Mouse (Mus musculus) midbrain, postnatal 0 days (tissue): Measurements from ENCODE around the gene Gnpat. TPM values are rescaled to one million over a fixed set of nuclear protein-coding genes. Genes with fewer than 3 reads are reported as not detected.
A peak's percentile ranks its signal among the peaks of the same experiment; 100 is the strongest.

ENCODE experiments used
- ATAC-seq: fragments of 200-750 bp; cut with Nextera tagmentation; 2 replicates; pipeline ENCODE4 v1.8.0; 2017; ENCODE audit warnings: moderate number of reproducible peaks, mild to moderate bottlenecking, moderate TSS enrichment, moderate library complexity; ENCODE audit not compliant: low FRiP score
- DNase-seq: peaks from one replicate; pipeline ENCODE4 v3.0.0-alpha.2; 2015; ENCODE audit warnings: low spot score
- H3K27ac ChIP-seq: fragments of 300-500 bp; sonication (generic); 2 replicates; pipeline ENCODE4 v1.5.1; 2014; ENCODE audit warnings: low read depth, mild to moderate bottlenecking, low read length, mixed read lengths
- H3K27me3 ChIP-seq: fragments of 300-500 bp; sonication (generic); 2 replicates; pipeline ENCODE4 v1.6.1; 2014; ENCODE audit warnings: low read length, control low read depth, mixed read lengths; ENCODE audit not compliant: insufficient read depth
- H3K36me3 ChIP-seq: fragments of 300-500 bp; sonication (generic); 2 replicates; pipeline ENCODE4 v1.6.1; 2014; ENCODE audit warnings: low read length, control low read depth, mixed read lengths; ENCODE audit not compliant: insufficient read depth
- H3K4me1 ChIP-seq: fragments of 300-500 bp; sonication (generic); 2 replicates; pipeline ENCODE4 v1.6.1; 2014; ENCODE audit warnings: mild to moderate bottlenecking, control low read depth, antibody characterized with exemption, low read length, mixed read lengths; ENCODE audit not compliant: insufficient read depth
- H3K4me2 ChIP-seq: fragments of 300-500 bp; sonication (generic); 2 replicates; pipeline ENCODE4 v1.6.1; 2014; ENCODE audit warnings: low read depth, mild to moderate bottlenecking, low read length, mixed read lengths; ENCODE audit not compliant: poor library complexity, severe bottlenecking
- H3K4me3 ChIP-seq: fragments of 300-500 bp; sonication (generic); 2 replicates; pipeline ENCODE4 v1.5.1; 2014; ENCODE audit warnings: low read depth, mild to moderate bottlenecking, low read length, moderate library complexity
- H3K9ac ChIP-seq: fragments of 300-500 bp; sonication (generic); replicated peaks from 2 replicates; pipeline ENCODE4 v1.6.1; 2014; ENCODE audit warnings: mild to moderate bottlenecking, low read length, moderate library complexity, mixed read lengths; ENCODE audit not compliant: poor library complexity, severe bottlenecking
- H3K9me3 ChIP-seq: fragments of 300-500 bp; sonication (generic); 2 replicates; pipeline ENCODE4 v1.6.1; 2016; ENCODE audit warnings: low read length, control low read depth
- CTCF ChIP-seq: IDR thresholded peaks from 2 replicates; pipeline ENCODE4 v1.5.1; 2016; ENCODE audit warnings: antibody characterized with exemption, mild to moderate bottlenecking
- whole genome bisulfite sequencing: fragments of 180-500 bp; shearing (Covaris S2); extraction: QIAGEN DNeasy Blood & Tissue Kit; methylation state at CpG from one replicate; pipeline ENCODE4 v1.1.7; 2014; 5-methylcytosine and 5-hydroxymethylcytosine counted together
- polyA plus RNA-seq: library from polyadenylated mRNA; unstranded; fragments of >200 nt; fragmentation: Nextera tagmentation; extraction: Ambion mirVana; gene quantifications from 2 replicates; pipeline ENCODE4 v1.2.1, GENCODE M21; 2015
- total RNA-seq: library from RNA; depleted of rRNA; stranded (reverse); fragments of >200 nt; gene quantifications from 2 replicates; pipeline ENCODE4 v1.2.3, GENCODE M21; 2014

The Gnpat gene
- total and polyA plus RNA-seq, 2 experiments from 2014 or later: 45.1 to 48.2 TPM

GRCm38 (mm10) chr8:124923971-124924652 lies 61.3 kb downstream of the Gnpat start:
- Histone ChIP-seq H3K9ac (no peak overlapping the region), H3K4me2 (no peak overlapping the region), H3K27me3 (no peaks in the 10 kb centered on the region), H3K27ac (no peak overlapping the region), H3K9me3 (no peaks in the 10 kb centered on the region), H3K36me3 (no peaks in the 10 kb centered on the region), H3K4me3 (no peak overlapping the region), H3K4me1 (no peaks in the 10 kb centered on the region)
- 74% methylated on average over 15 of the region's 15 CpGs for WGBS
- DNase-seq: no peak
- no peak for ATAC-seq
- TF ChIP-seq CTCF: no peak

- Histone ChIP-seq H3K27ac (no peak overlapping the region), H3K4me3 (no peak overlapping the region), H3K4me1 (no peaks in the 10 kb centered on the region), H3K4me2 (no peak overlapping the region), H3K27me3 (no peaks in the 10 kb centered on the region), H3K36me3 (no peaks in the 10 kb centered on the region), H3K9ac (no peak overlapping the region), H3K9me3 (no peaks in the 10 kb centered on the region)
- no peak for DNase-seq
- ATAC-seq: no peak
- no peak for TF ChIP-seq CTCF
- WGBS: 81% methylated on average over 14 of the region's 14 CpGs
Measured at GRCm38 (mm10) chr8:124925544-124926266, 62.9 kb downstream of the Gnpat start.

GRCm38 (mm10) chr8:124926351-124926771 lies 63.5 kb downstream of the Gnpat start:
- no peak overlapping the region for H3K9ac ChIP-seq
- no peaks in the 10 kb centered on the region for H3K27me3 ChIP-seq
- H3K36me3 ChIP-seq: no peaks in the 10 kb centered on the region
- no peak for TF ChIP-seq CTCF
- H3K9me3 ChIP-seq: no peaks in the 10 kb centered on the region
- ATAC-seq (no peak), DNase-seq (peak; percentile 56)
- H3K27ac ChIP-seq: no peak overlapping the region
- no peak overlapping the region for H3K4me3 ChIP-seq
- 75% methylated on average over 10 of the region's 10 CpGs for WGBS
- H3K4me2 ChIP-seq: no peak overlapping the region
- no peaks in the 10 kb centered on the region for H3K4me1 ChIP-seq

- Histone ChIP-seq H3K4me3 (no peak overlapping the region), H3K27ac (no peak overlapping the region), H3K27me3 (no peaks in the 10 kb centered on the region), H3K4me2 (no peak overlapping the region), H3K36me3 (no peaks in the 10 kb centered on the region), H3K4me1 (no peaks in the 10 kb centered on the region), H3K9ac (no peak overlapping the region), H3K9me3 (no peaks in the 10 kb centered on the region)
- WGBS: 91% methylated on average over 11 of the region's 11 CpGs
- TF ChIP-seq CTCF: no peak
- DNase-seq (no peak), ATAC-seq (no peak)
Measured at GRCm38 (mm10) chr8:124929006-124929405, 66.2 kb downstream of the Gnpat start.

DNA sequence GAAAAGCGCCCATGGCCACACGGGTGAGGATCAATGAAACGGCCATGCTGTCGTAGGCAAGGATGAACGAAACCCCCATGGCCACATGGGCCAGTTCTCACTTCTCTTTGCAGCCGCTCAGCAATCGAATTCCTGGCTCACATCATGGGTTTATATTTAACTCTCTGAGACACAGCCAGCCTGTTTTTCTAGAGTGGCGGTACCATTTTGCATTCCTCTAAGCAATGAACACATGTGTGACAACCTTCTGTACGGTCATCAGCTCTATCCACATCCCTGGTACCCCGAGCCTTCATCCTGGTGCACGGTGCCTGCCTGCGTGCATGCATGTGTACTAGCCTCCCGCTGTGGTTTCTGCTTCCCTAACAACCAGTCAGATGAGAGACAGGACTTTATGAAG lies 67.3 kb downstream of the Gnpat start:
- 95% methylated on average over 13 of the region's 13 CpGs for WGBS
- H3K27ac ChIP-seq: no peak overlapping the region

DNA sequence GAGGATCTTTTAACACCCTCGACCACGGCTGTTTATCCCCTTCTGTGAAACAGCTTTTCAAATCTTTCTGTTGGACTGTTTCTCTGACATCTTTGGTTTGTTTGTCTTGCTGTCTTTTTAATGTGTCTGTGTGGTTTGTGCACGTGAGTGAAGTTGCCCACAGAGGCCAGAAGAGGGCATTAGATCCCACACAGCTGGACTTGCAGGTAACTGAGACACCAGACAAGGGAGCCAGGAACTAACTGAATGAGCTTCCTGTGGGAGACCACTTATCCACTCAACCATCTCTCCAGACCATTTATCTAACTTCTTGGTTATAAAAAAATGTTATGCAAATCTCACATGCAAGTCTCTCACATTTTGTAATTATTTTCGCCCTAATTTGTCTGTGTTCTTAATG lies 67.8 kb downstream of the Gnpat start:
- no peak overlapping the region for H3K4me3 ChIP-seq
- TF ChIP-seq CTCF: 0 out of 2 replicates have a peak, but pooled peaks have one; percentile 7
- no peak overlapping the region for H3K9ac ChIP-seq
- no peak overlapping the region for H3K4me2 ChIP-seq
- H3K27me3 ChIP-seq: no peaks in the 10 kb centered on the region
- DNase-seq (no peak), ATAC-seq (no peak)
- H3K27ac ChIP-seq: no peak overlapping the region
- no peaks in the 10 kb centered on the region for H3K36me3 ChIP-seq
- H3K4me1 ChIP-seq: no peaks in the 10 kb centered on the region
- WGBS: 90% methylated on average over 4 of the region's 4 CpGs
- no peaks in the 10 kb centered on the region for H3K9me3 ChIP-seq

More for the DNA sequence above, 67.3 kb downstream of the Gnpat start:
- DNase-seq (no peak), ATAC-seq (no peak)
- Histone ChIP-seq H3K4me3 (no peak overlapping the region), H3K27me3 (no peaks in the 10 kb centered on the region), H3K4me2 (no peak overlapping the region), H3K9ac (no peak overlapping the region), H3K4me1 (no peaks in the 10 kb centered on the region), H3K9me3 (no peaks in the 10 kb centered on the region), H3K36me3 (no peaks in the 10 kb centered on the region)
- no peak for TF ChIP-seq CTCF
